Mouse (Mus musculus) myocyte (in vitro differentiated cells): Measurements from ENCODE around the gene Tmub2.

Experiments
- E2F4 ChIP-seq: IDR thresholded peaks from one replicate; pipeline ENCODE4 v1.6.1; 2011; ENCODE audit warnings: mild to moderate bottlenecking, control low read depth, moderate library complexity; ENCODE audit not compliant: insufficient read depth
- MAX ChIP-seq: IDR thresholded peaks from one replicate; pipeline ENCODE4 v1.6.1; 2011; ENCODE audit warnings: low read depth, mild to moderate bottlenecking, control low read depth
- MYOD1 ChIP-seq, 3 experiments: IDR thresholded peaks; one replicate each; pipeline ENCODE4 v1.6.1; 2011; ENCODE audit warnings: control low read depth in 2 of 3, low read depth in 2 of 3, mild to moderate bottlenecking in 2 of 3, moderate library complexity in 1 of 3; ENCODE audit not compliant: insufficient read length in 2 of 3, control insufficient read depth in 1 of 3
- MYOG ChIP-seq, 3 experiments: IDR thresholded peaks; one replicate each; pipeline ENCODE4 v1.6.1; 2011; ENCODE audit warnings: control low read depth in 2 of 3, low read depth in 2 of 3, mild to moderate bottlenecking in 2 of 3; ENCODE audit not compliant: insufficient read length in 2 of 3, control insufficient read depth in 1 of 3, insufficient read depth in 1 of 3
- POLR2A ChIP-seq: IDR thresholded peaks from one replicate; pipeline ENCODE4 v1.6.1; 2011; ENCODE audit warnings: low read depth, mild to moderate bottlenecking, control low read depth, moderate library complexity; ENCODE audit not compliant: insufficient read length
- POLR2AphosphoS2 ChIP-seq: IDR thresholded peaks from one replicate; pipeline ENCODE4 v1.6.1; 2011; ENCODE audit warnings: low read depth, control low read depth; ENCODE audit not compliant: insufficient read length
- REST ChIP-seq: IDR thresholded peaks from one replicate; pipeline ENCODE4 v1.6.1; 2011; ENCODE audit warnings: mild to moderate bottlenecking, control low read depth, moderate library complexity; ENCODE audit not compliant: insufficient read depth, insufficient read length
- TCF12 ChIP-seq: IDR thresholded peaks from one replicate; pipeline ENCODE4 v1.6.1; 2011; ENCODE audit warnings: mild to moderate bottlenecking, control low read depth; ENCODE audit not compliant: poor library complexity, insufficient read depth, severe bottlenecking
- USF1 ChIP-seq: IDR thresholded peaks from one replicate; pipeline ENCODE4 v1.6.1; 2011; ENCODE audit warnings: low read depth, mild to moderate bottlenecking, control low read depth, moderate library complexity

DNA sequence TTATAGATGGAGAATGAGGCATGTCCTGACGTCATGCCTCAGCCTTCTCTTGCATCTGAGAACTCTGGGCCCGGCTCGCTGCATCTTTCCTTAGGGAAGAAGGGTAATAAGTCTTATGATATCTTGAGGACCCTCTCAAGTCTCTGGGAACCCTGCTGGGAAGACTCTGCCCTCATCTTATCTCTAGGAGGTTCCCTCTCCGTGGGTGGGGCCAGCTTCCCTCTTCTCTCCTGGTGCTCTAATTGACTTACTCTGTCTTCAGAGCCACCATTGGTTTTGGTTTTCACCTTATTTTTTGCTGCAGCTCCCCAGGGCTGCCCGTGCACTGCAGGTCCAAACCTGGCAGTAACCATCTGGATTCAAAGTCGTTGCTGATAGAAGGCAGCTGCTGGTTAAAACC is 26.6 kb upstream of the Tmub2 start:
- TF ChIP-seq POLR2A (no peak), POLR2AphosphoS2 (no peak), MAX (no peak), MYOG (IDR thresholded peaks at IDR 0.05; ENCODE audit: control insufficient read depth in 1 of 3, insufficient read depth in 1 of 3, insufficient read length in 2 of 3, low read depth in 2 of 3) (no peak), MYOD1 (IDR thresholded peaks at IDR 0.05; ENCODE audit: control insufficient read depth in 1 of 3, insufficient read length in 2 of 3, low read depth in 2 of 3) (no peak), USF1 (no peak), TCF12 (no peak), REST (no peak), E2F4 (no peak)
